In genomic region chr2:163398770-163399169, GRCm38 (mm10) we compare ENCODE assay signal across 16 mouse cellular contexts. TPM values are rescaled to one million over a fixed set of nuclear protein-coding genes. Genes with fewer than 3 reads are reported as not detected.
DNase-seq lines count a peak whose midpoint lies in the region; ATAC-seq and TF ChIP-seq lines count a peak whose summit lies in the region.
"Had no signal": no experiment of that assay in that cellular context is flagged by ENCODE, and none has a peak within 500 bp of the region (broad histone marks: within the 10 kb centered on the region; RNA-seq: fewer than 3 reads in every experiment).

No protein-coding gene starts in this region.

- H3K9ac ChIP-seq in lung, embryonic 15.5 days = no peak overlapping the region
- H3K9ac ChIP-seq in intestine, embryonic 14.5 days (ENCODE audit: low read length) = no peak overlapping the region
- peak overlapping the region; percentile 71; the same call in 1 of the 2 replicates for H3K9ac ChIP-seq in stomach, postnatal 0 days (ENCODE audit: low read length)
- H3K9ac ChIP-seq: liver, postnatal 0 days had no signal

- H3K4me1 ChIP-seq in lung, embryonic 15.5 days = 0 out of 2 replicates have a peak, but pooled peaks cover 4% of the 10 kb centered on the region
- no peaks in the 10 kb centered on the region for H3K4me1 ChIP-seq in lung, adult 2 months (ENCODE audit: control insufficient read depth, insufficient read depth, low read length)
- H3K4me1 ChIP-seq in intestine, embryonic 14.5 days (replicated peaks; ENCODE audit: control insufficient read depth, insufficient read depth, low read length) = peaks cover 10% of the 10 kb centered on the region
- H3K4me1 ChIP-seq in stomach, postnatal 0 days (replicated peaks; ENCODE audit: control insufficient read depth, insufficient read depth) = no peaks in the 10 kb centered on the region
- H3K4me1 ChIP-seq in midbrain, embryonic 10.5 days = peaks cover 19% of the 10 kb centered on the region

- no peaks in the 10 kb centered on the region for H3K27me3 ChIP-seq in lung, embryonic 15.5 days
- H3K27me3 ChIP-seq in intestine, embryonic 14.5 days (replicated peaks; ENCODE audit: control insufficient read depth, insufficient read depth, low read length) = no peaks in the 10 kb centered on the region
- H3K27me3 ChIP-seq in stomach, postnatal 0 days (ENCODE audit: control insufficient read depth, insufficient read depth, low read length) = no peaks in the 10 kb centered on the region
- H3K27me3 ChIP-seq in midbrain, embryonic 10.5 days (ENCODE audit: low read depth, poor library complexity, severe bottlenecking) = no peaks in the 10 kb centered on the region
- H3K27me3 ChIP-seq: limb, embryonic 13.5 days had no signal

- 74% methylated on average over 4 of the region's 4 CpGs for WGBS in lung, embryonic 15.5 days
- 51% methylated on average over 4 of the region's 4 CpGs for WGBS in lung, adult 2 months
- 74% methylated on average over 4 of the region's 4 CpGs for WGBS in intestine, embryonic 14.5 days
- 68% methylated on average over 4 of the region's 4 CpGs for WGBS in stomach, postnatal 0 days
- 89% methylated on average over 4 of the region's 4 CpGs for WGBS in midbrain, embryonic 10.5 days

- peak; percentile 82 for DNase-seq in heart, adult 11 months
- DNase-seq in heart, postnatal 36 days = no peak
- DNase-seq in lung, adult 2 months = no peak
- no peak for DNase-seq in intestine, embryonic 14.5 days (ENCODE audit: low spot score)
- no peak for DNase-seq in stomach, postnatal 0 days (ENCODE audit: low spot score)
- no peak for DNase-seq in frontal cortex, postnatal 36 days (ENCODE audit: low spot score in 2 of 2)
- no peak for DNase-seq in midbrain, embryonic 10.5 days (ENCODE audit: low spot score)
- DNase-seq: adrenal gland, postnatal 14 days; cerebellum, postnatal 14 days; kidney, adult 18-20 months; liver, postnatal 0 days; thymus, postnatal 14 days had no signal

- TF ChIP-seq CTCF in lung, adult 2 months (IDR thresholded peaks at IDR 0.05; ENCODE audit: insufficient read depth, low read length) = no peak
- TF ChIP-seq CTCF in stomach, postnatal 0 days (IDR thresholded peaks at IDR 0.05; ENCODE audit: low read depth) = no peak

- H3K36me3 ChIP-seq in lung, embryonic 15.5 days = no peaks in the 10 kb centered on the region
- no peaks in the 10 kb centered on the region for H3K36me3 ChIP-seq in intestine, embryonic 14.5 days (ENCODE audit: control insufficient read depth, insufficient read depth, low read length)
- no peaks in the 10 kb centered on the region for H3K36me3 ChIP-seq in stomach, postnatal 0 days (ENCODE audit: control insufficient read depth, insufficient read depth, low read length)
- H3K36me3 ChIP-seq in midbrain, embryonic 10.5 days = no peaks in the 10 kb centered on the region
- H3K36me3 ChIP-seq: hindbrain, embryonic 10.5 days; limb, embryonic 13.5 days had no signal

- TF ChIP-seq POLR2A in lung, adult 2 months (IDR thresholded peaks at IDR 0.05; ENCODE audit: borderline replicate concordance, extremely low read depth, low read depth, low read length) = no peak

- ATAC-seq in lung, embryonic 15.5 days (ENCODE audit: borderline replicate concordance, extremely low read depth, low FRiP score, low TSS enrichment) = no peak
- no peak for ATAC-seq in intestine, embryonic 14.5 days (replicated peaks; ENCODE audit: low FRiP score, low TSS enrichment, low read depth)
- no peak for ATAC-seq in stomach, postnatal 0 days (ENCODE audit: low FRiP score, low TSS enrichment)
- ATAC-seq: liver, postnatal 0 days had no signal

- intact Hi-C loops in heart, postnatal 36 days (cut with DNase I) = loop anchor here (5.0 kb wide), 1 partner anchor 36 kb away; no protein-coding TSS in a partner anchor

- peak overlapping the region; percentile 67 for H3K27ac ChIP-seq in lung, embryonic 15.5 days
- peak overlapping the region; percentile 78 for H3K27ac ChIP-seq in intestine, embryonic 14.5 days (ENCODE audit: low read depth)
- peak overlapping the region; percentile 86 for H3K27ac ChIP-seq in stomach, postnatal 0 days (replicated peaks)
- H3K27ac ChIP-seq in midbrain, embryonic 10.5 days (replicated peaks) = no peak overlapping the region

- H3K4me2 ChIP-seq in lung, embryonic 15.5 days = no peak overlapping the region
- H3K4me2 ChIP-seq in intestine, embryonic 14.5 days (ENCODE audit: low read length) = peak overlapping the region; percentile 48
- peak overlapping the region; percentile 50; the same call in 1 of the 2 replicates for H3K4me2 ChIP-seq in stomach, postnatal 0 days (replicated peaks; ENCODE audit: low read depth)

- no peak overlapping the region for H3K4me3 ChIP-seq in lung, embryonic 15.5 days
- H3K4me3 ChIP-seq in lung, adult 2 months (replicated peaks; ENCODE audit: extremely low read depth, low read depth, low read length) = no peak overlapping the region
- H3K4me3 ChIP-seq in intestine, embryonic 14.5 days (ENCODE audit: low read depth, low read length) = no peak overlapping the region
- H3K4me3 ChIP-seq in stomach, postnatal 0 days (ENCODE audit: low read depth, low read length) = no peak overlapping the region
- no peak overlapping the region for H3K4me3 ChIP-seq in midbrain, embryonic 10.5 days
- H3K4me3 ChIP-seq: limb, embryonic 13.5 days had no signal

- H3K9me3 ChIP-seq in lung, embryonic 15.5 days = no peaks in the 10 kb centered on the region
- H3K9me3 ChIP-seq in intestine, embryonic 14.5 days (ENCODE audit: control insufficient read depth, low read length) = no peaks in the 10 kb centered on the region
- no peaks in the 10 kb centered on the region for H3K9me3 ChIP-seq in stomach, postnatal 0 days (ENCODE audit: control insufficient read depth, low read length)
- H3K9me3 ChIP-seq in midbrain, embryonic 10.5 days (replicated peaks) = no peaks in the 10 kb centered on the region
- H3K9me3 ChIP-seq: hindbrain, embryonic 10.5 days; limb, embryonic 13.5 days had no signal

- TF ChIP-seq EP300 in stomach, postnatal 0 days (optimal IDR thresholded peaks at IDR 0.05) = no peak

RNA-seq across cellular contexts. Expression of gene Jph2, which starts 1.0 kb away (rescaled TPM):
- 100 to 1,000 TPM; 323 to 334 TPM for total RNA-seq in heart, postnatal 36 days (2021)
- polyA plus RNA-seq in lung, embryonic 15.5 days (2015; fragmentation: Nextera tagmentation; extraction: Ambion mirVana) = 6.9 and 7.7 TPM in 2 replicates
- polyA plus RNA-seq in lung, adult 2 months (2012; rRNA removed) = 32.3 and 38.4 TPM in 2 replicates
- polyA plus RNA-seq in intestine, embryonic 14.5 days (2014; fragmentation: Nextera tagmentation; extraction: Ambion mirVana) = 5.6 and 5.9 TPM in 2 replicates
- 13.6 and 13.9 TPM in 2 replicates for polyA plus RNA-seq in stomach, postnatal 0 days (2015; fragmentation: Nextera tagmentation; extraction: Ambion mirVana)
- polyA plus RNA-seq in midbrain, embryonic 10.5 days (2016; fragmentation: Nextera tagmentation; extraction: Ambion mirVana) = 0.32 and 0.59 TPM in 2 replicates
- total RNA-seq: neutrophil, adult 5-6 weeks had no signal

RNA-seq across cellular contexts. Expression of gene Oser1, which starts 25.7 kb away (rescaled TPM):
- total RNA-seq in heart, postnatal 36 days (2021) = 10 to 100 TPM; 21.9 TPM
- polyA plus RNA-seq in lung, embryonic 15.5 days (2015; fragmentation: Nextera tagmentation; extraction: Ambion mirVana) = 90.1 and 94.5 TPM in 2 replicates
- polyA plus RNA-seq in lung, adult 2 months (2012; rRNA removed) = 9.2 and 17.2 TPM in 2 replicates
- polyA plus RNA-seq in intestine, embryonic 14.5 days (2014; fragmentation: Nextera tagmentation; extraction: Ambion mirVana) = 88.9 and 97.7 TPM in 2 replicates
- 79.8 and 81.4 TPM in 2 replicates for polyA plus RNA-seq in stomach, postnatal 0 days (2015; fragmentation: Nextera tagmentation; extraction: Ambion mirVana)
- 92.7 and 99.9 TPM in 2 replicates for polyA plus RNA-seq in midbrain, embryonic 10.5 days (2016; fragmentation: Nextera tagmentation; extraction: Ambion mirVana)

RNA-seq across cellular contexts. Expression of gene Gdap1l1, which starts 39.5 kb away (rescaled TPM):
- total RNA-seq in heart, postnatal 36 days (2021) = not detected
- 0.62 and 1.3 TPM in 2 replicates for polyA plus RNA-seq in lung, embryonic 15.5 days (2015; fragmentation: Nextera tagmentation; extraction: Ambion mirVana)
- polyA plus RNA-seq in lung, adult 2 months (2012; rRNA removed) = 0.19 and 0.22 TPM in 2 replicates
- 9.7 and 13.2 TPM in 2 replicates for polyA plus RNA-seq in intestine, embryonic 14.5 days (2014; fragmentation: Nextera tagmentation; extraction: Ambion mirVana)
- 1.9 and 2.7 TPM in 2 replicates for polyA plus RNA-seq in stomach, postnatal 0 days (2015; fragmentation: Nextera tagmentation; extraction: Ambion mirVana)
- polyA plus RNA-seq in midbrain, embryonic 10.5 days (2016; fragmentation: Nextera tagmentation; extraction: Ambion mirVana) = 20.0 and 30.2 TPM in 2 replicates
- total RNA-seq: neutrophil, adult 5-6 weeks had no signal
- polyA plus RNA-seq: liver, postnatal 0 days had no signal
